Mouse (Mus musculus): ENCODE measurements around the gene Xcl1.

DNA sequence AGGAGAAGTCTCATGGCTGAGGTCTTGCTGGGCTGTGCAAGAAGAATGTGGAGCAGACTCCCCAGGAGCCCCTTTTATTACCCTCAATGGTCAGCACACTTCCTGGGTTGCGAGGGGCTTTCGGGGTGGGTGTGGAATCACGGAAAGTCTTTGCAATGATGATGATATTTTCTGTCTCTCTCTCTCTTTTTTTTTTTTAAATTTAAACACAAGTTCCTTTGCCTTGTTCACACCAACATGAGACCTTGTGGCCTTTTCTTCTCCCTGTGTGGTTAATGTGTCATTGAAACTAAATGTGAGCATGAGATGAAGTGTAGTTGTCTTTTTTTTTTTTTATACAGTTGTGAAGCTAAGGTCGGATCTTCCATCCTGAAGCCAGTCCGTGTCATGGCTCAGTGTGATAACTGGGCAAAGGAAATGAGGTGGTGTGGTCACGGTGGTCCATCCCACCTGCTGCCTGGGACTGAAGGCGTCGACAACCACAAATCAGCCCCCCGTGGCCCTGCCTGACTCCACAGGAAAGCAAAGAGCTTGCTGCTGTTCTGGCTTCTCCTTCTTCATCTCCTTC, at the start of gene Xcl1:
- no peak for TF ChIP-seq GATA1 (IDR thresholded peaks at IDR 0.05; ENCODE audit: low read length)
- no peak for TF ChIP-seq TAL1 (IDR thresholded peaks at IDR 0.05; ENCODE audit: low read length)
